In genomic region chr9:107554319-107554825, GRCm38 (mm10) we compare ENCODE assay signal across 7 mouse cellular contexts. TPM values are rescaled to one million over a fixed set of nuclear protein-coding genes. Genes with fewer than 3 reads are reported as not detected.
DNase-seq lines count a peak whose midpoint lies in the region; ATAC-seq lines count a peak whose summit lies in the region.

No protein-coding gene starts in this region.

- peaks cover 47% of the 10 kb centered on the region for H3K4me1 ChIP-seq in intestine, embryonic 16.5 days (ENCODE audit: control insufficient read depth, insufficient read depth, low read length)
- peaks cover 27% of the 10 kb centered on the region for H3K4me1 ChIP-seq in midbrain, embryonic 11.5 days (ENCODE audit: control insufficient read depth, insufficient read depth, low read length)

- peak overlapping the region; percentile 96 for H3K4me2 ChIP-seq in intestine, embryonic 16.5 days (ENCODE audit: low read depth, low read length)
- peak overlapping the region; percentile 93 for H3K4me2 ChIP-seq in midbrain, embryonic 11.5 days

- peak overlapping the region; percentile 98 for H3K27ac ChIP-seq in intestine, embryonic 16.5 days (ENCODE audit: low read length)
- H3K27ac ChIP-seq in midbrain, embryonic 11.5 days (ENCODE audit: low read depth, low read length): peak overlapping the region; percentile 78

- no peaks in the 10 kb centered on the region for H3K9me3 ChIP-seq in intestine, embryonic 16.5 days (ENCODE audit: control insufficient read depth, low read length)
- no peaks in the 10 kb centered on the region for H3K9me3 ChIP-seq in midbrain, embryonic 11.5 days (ENCODE audit: control insufficient read depth, low read length)

- peak; percentile 92 for ATAC-seq in intestine, embryonic 16.5 days
- ATAC-seq in midbrain, embryonic 11.5 days (ENCODE audit: low FRiP score): peak; percentile 92

- peak overlapping the region; percentile 84 for H3K4me3 ChIP-seq in intestine, embryonic 16.5 days (ENCODE audit: low read length)
- H3K4me3 ChIP-seq in midbrain, embryonic 11.5 days (ENCODE audit: low read depth, low read length): peak overlapping the region; percentile 61

- H3K36me3 ChIP-seq in intestine, embryonic 16.5 days (ENCODE audit: control insufficient read depth, insufficient read depth, low read length): peaks cover 16% of the 10 kb centered on the region
- peaks cover 7% of the 10 kb centered on the region for H3K36me3 ChIP-seq in midbrain, embryonic 11.5 days (ENCODE audit: control insufficient read depth, insufficient read depth, low read length)

- peak overlapping the region; percentile 94 for H3K9ac ChIP-seq in intestine, embryonic 16.5 days (ENCODE audit: low read depth, low read length)
- peak overlapping the region; percentile 84 for H3K9ac ChIP-seq in midbrain, embryonic 11.5 days (ENCODE audit: low read length)

- no peaks in the 10 kb centered on the region for H3K27me3 ChIP-seq in intestine, embryonic 16.5 days (replicated peaks; ENCODE audit: control insufficient read depth, insufficient read depth, low read length)
- peaks cover 28% of the 10 kb centered on the region for H3K27me3 ChIP-seq in midbrain, embryonic 11.5 days (ENCODE audit: control insufficient read depth, insufficient read depth, low read length)

- intact Hi-C loops in left cerebral cortex, postnatal 36 days (cut with DNase I): no loop called here

- under 1% methylated on average over 53 of the region's 53 CpGs for WGBS in intestine, embryonic 16.5 days
- under 1% methylated on average over 52 of the region's 53 CpGs for WGBS in midbrain, embryonic 11.5 days

- DNase-seq in adrenal gland, adult 18-20 months (ENCODE audit: low spot score in 2 of 2): peak; percentile 89 to 93
- peak; percentile 99 for DNase-seq in embryo, embryonic 11 days
- DNase-seq in gastrocnemius, postnatal 25 days: peak; percentile 96
- DNase-seq in left cerebral cortex, postnatal 36 days (ENCODE audit: low spot score in 2 of 2): peak; percentile 94 to 95
- peak; percentile 100 for DNase-seq in midbrain, embryonic 11.5 days (ENCODE audit: low spot score, missing footprints)
- DNase-seq in skeletal muscle tissue, adult 2 months (ENCODE audit: low read depth, low spot score): peak; percentile 99

RNA-seq across cellular contexts. Expression of gene Rassf1, which starts 3.0 kb away (rescaled TPM):
- 10 to 100 TPM; 16.4 to 24.2 TPM for total RNA-seq in adrenal gland, adult 18-20 months (2021)
- 10 to 100 TPM; 10.8 to 12.5 TPM for total RNA-seq in gastrocnemius, postnatal 25 days (2021)
- 52.5 and 53.7 TPM in 2 replicates for polyA plus RNA-seq in intestine, embryonic 16.5 days (2015; fragmentation: Nextera tagmentation; extraction: Ambion mirVana)
- 10 to 100 TPM; 16.7 to 19.0 TPM for total RNA-seq in left cerebral cortex, postnatal 36 days (2021)
- polyA plus RNA-seq in midbrain, embryonic 11.5 days (2014; fragmentation: Nextera tagmentation; extraction: Ambion mirVana): 40.5 and 44.0 TPM in 2 replicates

RNA-seq across cellular contexts. Expression of gene Zmynd10, which starts 7.3 kb away (rescaled TPM):
- total RNA-seq in adrenal gland, adult 18-20 months (2021): 1 to 10 TPM; 1.0 to 1.1 TPM
- not detected for total RNA-seq in gastrocnemius, postnatal 25 days (2021)
- 2.3 and 2.5 TPM in 2 replicates for polyA plus RNA-seq in intestine, embryonic 16.5 days (2015; fragmentation: Nextera tagmentation; extraction: Ambion mirVana)
- total RNA-seq in left cerebral cortex, postnatal 36 days (2021): 1 to 10 TPM; 3.4 to 4.3 TPM
- 0.33 and 0.49 TPM in 2 replicates for polyA plus RNA-seq in midbrain, embryonic 11.5 days (2014; fragmentation: Nextera tagmentation; extraction: Ambion mirVana)

RNA-seq across cellular contexts. Expression of gene Tusc2, which starts 8.7 kb away (rescaled TPM):
- 10 to 100 TPM; 53.9 to 54.3 TPM for total RNA-seq in adrenal gland, adult 18-20 months (2021)
- total RNA-seq in gastrocnemius, postnatal 25 days (2021): 10 to 100 TPM; 30.5 to 31.1 TPM
- polyA plus RNA-seq in intestine, embryonic 16.5 days (2015; fragmentation: Nextera tagmentation; extraction: Ambion mirVana): 49.6 and 50.6 TPM in 2 replicates
- total RNA-seq in left cerebral cortex, postnatal 36 days (2021): 100 to 1,000 TPM in 1 of 2 experiments, 10 to 100 TPM in 1; 91.3 to 106 TPM
- 94.5 and 94.6 TPM in 2 replicates for polyA plus RNA-seq in midbrain, embryonic 11.5 days (2014; fragmentation: Nextera tagmentation; extraction: Ambion mirVana)

RNA-seq across cellular contexts. Expression of gene Nprl2, which starts 12.3 kb away (rescaled TPM):
- 10 to 100 TPM; 25.8 to 30.9 TPM for total RNA-seq in adrenal gland, adult 18-20 months (2021)
- 10 to 100 TPM in 1 of 2 experiments, 1 to 10 TPM in 1; 9.5 to 10.2 TPM for total RNA-seq in gastrocnemius, postnatal 25 days (2021)
- polyA plus RNA-seq in intestine, embryonic 16.5 days (2015; fragmentation: Nextera tagmentation; extraction: Ambion mirVana): 39.1 and 39.8 TPM in 2 replicates
- 10 to 100 TPM; 38.9 to 46.2 TPM for total RNA-seq in left cerebral cortex, postnatal 36 days (2021)
- polyA plus RNA-seq in midbrain, embryonic 11.5 days (2014; fragmentation: Nextera tagmentation; extraction: Ambion mirVana): 39.1 and 43.3 TPM in 2 replicates

RNA-seq across cellular contexts. Expression of gene Cyb561d2, which starts 12.4 kb away (rescaled TPM):
- 10 to 100 TPM; 12.8 to 20.2 TPM for total RNA-seq in adrenal gland, adult 18-20 months (2021)
- 1 to 10 TPM; 2.0 TPM for total RNA-seq in gastrocnemius, postnatal 25 days (2021)
- 39.2 and 39.9 TPM in 2 replicates for polyA plus RNA-seq in intestine, embryonic 16.5 days (2015; fragmentation: Nextera tagmentation; extraction: Ambion mirVana)
- total RNA-seq in left cerebral cortex, postnatal 36 days (2021): 10 to 100 TPM; 16.9 to 17.0 TPM
- 18.3 and 18.9 TPM in 2 replicates for polyA plus RNA-seq in midbrain, embryonic 11.5 days (2014; fragmentation: Nextera tagmentation; extraction: Ambion mirVana)

Comparison
In these comparisons a context has a peak if more than half of its experiments do, and no peak if none do; other contexts are left out.
1. Peak in every context shown above with its lines: DNase-seq, ATAC-seq, H3K4me3 ChIP-seq and H3K27ac ChIP-seq.